Mouse (Mus musculus) hindbrain, embryonic 16.5 days (tissue): Measurements from ENCODE around the gene Tjap1. TPM values are rescaled to one million over a fixed set of nuclear protein-coding genes. Genes with fewer than 3 reads are reported as not detected.

Source experiments
- ATAC-seq: fragments of 200-750 bp; cut with Nextera tagmentation; 2 replicates; pipeline ENCODE4 v1.8.0; 2017; ENCODE audit warnings: moderate TSS enrichment, moderate library complexity
- H3K27ac ChIP-seq: fragments of 300-500 bp; sonication (generic); 2 replicates; pipeline ENCODE4 v1.5.1; 2014; ENCODE audit warnings: low read depth, mild to moderate bottlenecking, control low read depth, low read length, moderate library complexity
- H3K27me3 ChIP-seq: fragments of 300-500 bp; sonication (generic); replicated peaks from 2 replicates; pipeline ENCODE4 v1.6.1; 2014; ENCODE audit warnings: low read length; ENCODE audit not compliant: control insufficient read depth, insufficient read depth
- H3K36me3 ChIP-seq: fragments of 300-500 bp; sonication (generic); 2 replicates; pipeline ENCODE4 v1.6.1; 2014; ENCODE audit warnings: mild to moderate bottlenecking, low read length, moderate library complexity, mixed read lengths; ENCODE audit not compliant: control insufficient read depth, insufficient read depth
- H3K4me1 ChIP-seq: fragments of 300-500 bp; sonication (generic); 2 replicates; pipeline ENCODE4 v1.6.1; 2014; ENCODE audit warnings: low read depth, low read length; ENCODE audit not compliant: control insufficient read depth, insufficient read depth
- H3K4me2 ChIP-seq: fragments of 300-500 bp; sonication (generic); 2 replicates; pipeline ENCODE4 v1.6.1; 2014; ENCODE audit warnings: mild to moderate bottlenecking, low read length, control low read depth, moderate library complexity
- H3K4me3 ChIP-seq: fragments of 300-500 bp; sonication (generic); 2 replicates; pipeline ENCODE4 v1.5.1; 2014; ENCODE audit warnings: mild to moderate bottlenecking, low read length, control low read depth, moderate library complexity
- H3K9ac ChIP-seq: fragments of 300-500 bp; sonication (generic); 2 replicates; pipeline ENCODE4 v1.6.1; 2014; ENCODE audit warnings: low read depth, mild to moderate bottlenecking, control low read depth, low read length, moderate library complexity
- H3K9me3 ChIP-seq: fragments of 300-500 bp; sonication (generic); 2 replicates; pipeline ENCODE4 v1.6.1; 2014; ENCODE audit warnings: mild to moderate bottlenecking, low read length, moderate library complexity; ENCODE audit not compliant: control insufficient read depth
- WGBS: fragments of 180-500 bp; shearing (Covaris S2); extraction: QIAGEN DNeasy Blood & Tissue Kit; methylation state at CpG from one replicate; pipeline ENCODE4 v1.1.7; 2014; 5-methylcytosine and 5-hydroxymethylcytosine counted together
- polyA plus RNA-seq: library from polyadenylated mRNA; unstranded; fragments of >200 nt; fragmentation: Nextera tagmentation; extraction: Ambion mirVana; gene quantifications from 2 replicates; pipeline ENCODE4 v1.2.1, GENCODE M21; 2015

The Tjap1 gene
- polyA plus RNA-seq, 1 experiment from 2014 or later, result 26.7 TPM

GRCm38 (mm10) chr17:46287678-46288095, 4.9 kb upstream of the Tjap1 start:
- H3K9me3 ChIP-seq, result no peaks in the 10 kb centered on the region
- 59% methylated on average over 11 of the region's 11 CpGs for WGBS
- no peak overlapping the region for H3K4me2 ChIP-seq
- no peak; the same call in 1 of the 2 replicates for ATAC-seq
- H3K27me3 ChIP-seq, result no peaks in the 10 kb centered on the region; the same call in 1 of the 2 replicates
- H3K9ac ChIP-seq, result peak overlapping the region; percentile 9; the same call in 1 of the 2 replicates
- H3K4me3 ChIP-seq, result no peak overlapping the region
- H3K36me3 ChIP-seq, result no peaks in the 10 kb centered on the region
- peaks cover 3% of the 10 kb centered on the region for H3K4me1 ChIP-seq
- H3K27ac ChIP-seq, result no peak overlapping the region

DNA sequence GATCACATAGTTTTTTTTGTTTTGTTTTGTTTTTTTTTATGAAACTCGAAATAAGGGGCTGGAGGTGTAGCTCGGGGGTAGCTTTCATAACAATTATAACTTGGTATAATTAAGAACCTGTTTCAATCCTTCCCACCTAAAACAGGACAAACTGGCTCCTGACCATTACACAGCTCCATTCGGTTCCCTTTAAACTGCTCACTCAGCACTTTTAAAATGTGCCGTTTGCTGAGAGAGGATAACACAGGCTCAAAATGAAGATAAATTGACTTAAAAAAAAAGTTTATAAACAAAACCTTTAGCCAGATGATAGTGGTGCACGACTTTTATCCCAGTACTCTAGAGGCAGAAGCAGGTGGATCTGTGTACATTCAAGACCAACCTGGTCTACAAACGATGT, 2.6 kb upstream of the Tjap1 start:
- no peak for ATAC-seq
- H3K4me1 ChIP-seq, result peaks cover 15% of the 10 kb centered on the region
- no peak overlapping the region for H3K27ac ChIP-seq
- H3K36me3 ChIP-seq, result no peaks in the 10 kb centered on the region
- no peak overlapping the region for H3K4me3 ChIP-seq
- no peak overlapping the region for H3K9ac ChIP-seq
- no peak overlapping the region for H3K4me2 ChIP-seq
- WGBS, result 74% methylated on average over 6 of the region's 6 CpGs
- H3K27me3 ChIP-seq, result no peaks in the 10 kb centered on the region; the same call in 1 of the 2 replicates
- no peaks in the 10 kb centered on the region for H3K9me3 ChIP-seq

DNA sequence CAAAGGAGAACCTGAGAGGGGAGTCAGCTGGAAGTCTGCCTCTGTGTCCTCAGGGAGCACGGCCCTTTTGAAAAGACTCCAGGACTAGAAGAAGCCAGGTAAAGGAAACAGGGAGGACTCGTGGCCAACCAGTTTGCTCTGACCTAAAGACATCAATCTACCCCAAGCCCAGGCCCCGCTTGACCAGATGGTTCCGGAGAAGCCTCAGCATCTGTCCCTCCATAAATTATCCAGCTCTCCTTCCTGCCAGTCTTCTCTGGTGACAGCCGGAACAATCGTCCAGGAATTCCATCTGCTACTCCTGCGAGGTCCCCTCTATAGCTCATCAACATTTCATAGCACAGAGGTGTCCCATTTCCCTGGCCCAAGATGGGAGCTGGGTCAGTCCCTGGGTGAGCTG, 1.8 kb upstream of the Tjap1 start:
- H3K9me3 ChIP-seq, result no peaks in the 10 kb centered on the region
- ATAC-seq, result no peak
- H3K27me3 ChIP-seq, result no peaks in the 10 kb centered on the region; the same call in 1 of the 2 replicates
- no peak overlapping the region for H3K4me2 ChIP-seq
- no peak overlapping the region for H3K4me3 ChIP-seq
- no peak overlapping the region for H3K27ac ChIP-seq
- H3K36me3 ChIP-seq, result no peaks in the 10 kb centered on the region
- WGBS, result 38% methylated on average over 7 of the region's 7 CpGs
- H3K9ac ChIP-seq, result no peak overlapping the region
- peaks cover 15% of the 10 kb centered on the region for H3K4me1 ChIP-seq

GRCm38 (mm10) chr17:46283911-46284310, 1.1 kb upstream of the Tjap1 start:
- WGBS, result 86% methylated on average over 8 of the region's 8 CpGs

GRCm38 (mm10) chr17:46283140-46283539, 314 bp upstream of the Tjap1 start:
- H3K9me3 ChIP-seq, result no peaks in the 10 kb centered on the region
- peaks cover 2% of the 10 kb centered on the region; the same call in 1 of the 2 replicates for H3K36me3 ChIP-seq
- WGBS, result 22% methylated on average over 9 of the region's 9 CpGs
- H3K27me3 ChIP-seq, result no peaks in the 10 kb centered on the region; the same call in 1 of the 2 replicates
- no peak overlapping the region; the same call in 1 of the 2 replicates for H3K27ac ChIP-seq
- H3K4me1 ChIP-seq, result peaks cover 15% of the 10 kb centered on the region
- peak overlapping the region; percentile 60 for H3K4me3 ChIP-seq
- peak overlapping the region; percentile 96 for H3K4me2 ChIP-seq
- peak overlapping the region; percentile 67 for H3K9ac ChIP-seq
- ATAC-seq, result no peak; the same call in 1 of the 2 replicates

More at GRCm38 (mm10) chr17:46283911-46284310, 1.1 kb upstream of the Tjap1 start:
- Histone ChIP-seq H3K4me1 (peaks cover 15% of the 10 kb centered on the region), H3K36me3 (peaks cover 2% of the 10 kb centered on the region; the same call in 1 of the 2 replicates), H3K27me3 (no peaks in the 10 kb centered on the region; the same call in 1 of the 2 replicates), H3K9me3 (no peaks in the 10 kb centered on the region), H3K4me2 (no peak overlapping the region), H3K9ac (no peak overlapping the region), H3K4me3 (no peak overlapping the region), H3K27ac (no peak overlapping the region)
- no peak for ATAC-seq

DNA sequence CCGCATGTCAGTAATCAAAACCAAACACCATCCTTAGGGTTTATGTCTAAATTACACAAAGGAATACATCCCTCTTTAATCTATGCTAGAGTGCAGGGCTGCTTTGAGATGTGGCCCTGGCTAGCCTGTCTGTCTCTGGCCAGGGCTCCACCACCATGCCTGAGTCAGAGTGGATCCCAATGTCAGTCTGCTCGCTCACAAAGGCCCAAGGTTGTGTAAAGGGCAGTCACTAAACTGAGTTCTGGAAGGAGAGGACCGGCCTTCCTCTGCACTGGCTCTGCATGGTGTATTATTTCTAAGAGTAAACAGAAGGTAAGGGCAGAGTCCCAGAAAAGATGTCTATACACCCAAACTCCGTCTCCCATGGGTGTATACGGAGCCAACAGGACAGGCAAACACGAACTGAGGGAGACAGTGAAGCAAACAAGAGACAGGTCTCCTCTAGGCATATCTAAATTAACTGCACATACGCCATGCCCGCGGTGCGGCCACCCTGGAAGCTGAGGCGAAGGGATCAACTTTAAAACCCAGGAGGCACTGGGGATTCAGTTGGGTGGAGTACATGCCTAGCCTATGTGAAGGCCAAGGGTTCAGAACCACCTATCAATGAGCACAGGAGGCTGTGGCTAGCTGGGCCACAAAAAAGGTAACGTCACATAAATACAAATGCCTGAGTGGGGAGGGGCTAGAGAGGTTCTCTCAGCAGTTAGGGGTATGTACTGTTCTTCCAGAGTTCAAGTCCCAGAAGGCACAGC, 4.6 kb downstream of the Tjap1 start:
- H3K27me3 ChIP-seq, result no peaks in the 10 kb centered on the region
- no peaks in the 10 kb centered on the region for H3K9me3 ChIP-seq
- H3K4me2 ChIP-seq, result no peak overlapping the region
- 92% methylated on average over 12 of the region's 12 CpGs for WGBS
- peaks cover 13% of the 10 kb centered on the region for H3K4me1 ChIP-seq
- no peak for ATAC-seq
- H3K36me3 ChIP-seq, result peaks cover 2% of the 10 kb centered on the region; the same call in 1 of the 2 replicates
- no peak overlapping the region for H3K9ac ChIP-seq
- H3K27ac ChIP-seq, result no peak overlapping the region
- no peak overlapping the region for H3K4me3 ChIP-seq

- H3K36me3 ChIP-seq, result peaks cover 2% of the 10 kb centered on the region; the same call in 1 of the 2 replicates
- H3K9ac ChIP-seq, result no peak overlapping the region
- H3K4me3 ChIP-seq, result no peak overlapping the region
- H3K9me3 ChIP-seq, result no peaks in the 10 kb centered on the region
- H3K4me1 ChIP-seq, result peaks cover 12% of the 10 kb centered on the region
- ATAC-seq, result no peak
- H3K4me2 ChIP-seq, result no peak overlapping the region
- H3K27me3 ChIP-seq, result no peaks in the 10 kb centered on the region
- H3K27ac ChIP-seq, result no peak overlapping the region
- WGBS, result 82% methylated on average over 4 of the region's 4 CpGs
These were observed 5.2 kb downstream of the Tjap1 start for GRCm38 (mm10) chr17:46277586-46277985.

GRCm38 (mm10) chr17:46275506-46275905, 7.3 kb downstream of the Tjap1 start:
- Histone ChIP-seq H3K4me2 (no peak overlapping the region), H3K4me1 (no peaks in the 10 kb centered on the region), H3K36me3 (peaks cover 4% of the 10 kb centered on the region; the same call in 1 of the 2 replicates), H3K9me3 (no peaks in the 10 kb centered on the region), H3K27me3 (no peaks in the 10 kb centered on the region), H3K4me3 (no peak overlapping the region), H3K9ac (no peak overlapping the region), H3K27ac (no peak overlapping the region)
- 91% methylated on average over 10 of the region's 10 CpGs for WGBS
- ATAC-seq, result no peak

GRCm38 (mm10) chr17:46275034-46275433, 7.8 kb downstream of the Tjap1 start:
- H3K9ac ChIP-seq, result no peak overlapping the region
- H3K4me3 ChIP-seq, result no peak overlapping the region
- H3K9me3 ChIP-seq, result no peaks in the 10 kb centered on the region
- H3K27me3 ChIP-seq, result no peaks in the 10 kb centered on the region
- no peaks in the 10 kb centered on the region for H3K4me1 ChIP-seq
- ATAC-seq, result no peak
- H3K27ac ChIP-seq, result no peak overlapping the region
- WGBS, result 92% methylated on average over 6 of the region's 6 CpGs
- H3K36me3 ChIP-seq, result peaks cover 4% of the 10 kb centered on the region; the same call in 1 of the 2 replicates
- no peak overlapping the region for H3K4me2 ChIP-seq
